Comparison of ENCODE assay signal across 10 mouse cellular contexts in the genomic region with DNA sequence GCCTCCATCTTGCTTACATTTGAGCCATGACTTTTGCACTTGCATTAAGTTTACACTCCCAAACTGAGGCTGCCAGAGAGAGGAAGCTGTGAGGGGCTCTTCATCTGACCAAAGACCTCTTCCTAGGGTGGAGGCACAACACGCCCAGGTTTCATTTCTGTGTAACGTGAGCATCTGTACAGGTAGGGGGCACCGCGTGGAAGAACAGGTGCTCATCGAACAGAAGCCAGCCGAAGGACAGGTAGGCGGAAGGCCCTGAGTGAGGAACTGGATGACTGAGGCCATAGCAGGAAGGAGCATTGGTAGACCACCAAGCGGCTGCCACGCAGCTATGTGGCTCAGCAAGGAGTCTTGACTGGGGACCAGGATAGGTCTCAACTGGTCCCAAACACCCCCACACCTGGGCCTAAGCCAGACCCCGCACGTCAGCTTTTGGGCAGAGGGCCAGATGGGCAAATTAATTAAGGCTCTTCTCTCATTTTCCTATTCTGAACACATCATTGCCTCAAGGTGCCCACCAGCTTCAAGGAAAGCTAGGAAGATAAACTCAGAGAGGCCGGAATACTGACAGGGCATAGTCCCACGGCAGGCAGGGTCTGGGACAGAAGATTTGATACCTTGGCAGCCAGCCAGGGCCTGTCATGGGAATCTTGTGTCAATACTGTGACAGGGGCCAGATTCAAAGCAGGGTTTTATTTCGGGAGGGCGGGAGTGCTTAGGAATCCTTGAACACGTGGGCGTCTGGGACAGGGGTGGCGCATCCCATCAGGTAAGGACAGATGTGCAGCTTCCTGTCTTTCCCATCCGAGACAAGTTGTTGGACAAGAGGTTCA. TPM values are rescaled to one million over a fixed set of nuclear protein-coding genes. Genes with fewer than 3 reads are reported as not detected.
DNase-seq lines count a peak whose midpoint lies in the region; ATAC-seq lines count a peak whose summit lies in the region.
"Had no signal": no experiment of that assay in that cellular context is flagged by ENCODE, and none has a peak within 500 bp of the region (broad histone marks: within the 10 kb centered on the region; RNA-seq: fewer than 3 reads in every experiment).

No protein-coding gene starts in this region.

- no peak for DNase-seq in embryonic facial prominence, embryonic 10.5 days (ENCODE audit: low spot score)
- no peak for DNase-seq in neural tube, embryonic 10.5 days (ENCODE audit: extremely low spot score, low spot score)
- DNase-seq in naive thymus-derived CD4-positive, alpha-beta T cell, adult 2 months (ENCODE audit: low read depth), result peak; percentile 4
- DNase-seq in retina, embryonic 14.5 days (ENCODE audit: low spot score), result no peak

- WGBS in embryonic facial prominence, embryonic 12.5 days, result 64% methylated on average over 19 of the region's 19 CpGs
- WGBS in embryonic facial prominence, embryonic 10.5 days, result 73% methylated on average over 19 of the region's 19 CpGs
- 70% methylated on average over 19 of the region's 19 CpGs for WGBS in neural tube, embryonic 12.5 days
- 59% methylated on average over 19 of the region's 19 CpGs for WGBS in hindbrain, embryonic 12.5 days
- 65% methylated on average over 19 of the region's 19 CpGs for WGBS in intestine, embryonic 15.5 days

- no peak overlapping the region for H3K9ac ChIP-seq in embryonic facial prominence, embryonic 12.5 days
- H3K9ac ChIP-seq in neural tube, embryonic 12.5 days, result no peak overlapping the region
- H3K9ac ChIP-seq in hindbrain, embryonic 12.5 days, result no peak overlapping the region
- no peak overlapping the region for H3K9ac ChIP-seq in intestine, embryonic 15.5 days
- H3K9ac ChIP-seq: liver, embryonic 14.5 days had no signal

- no peaks in the 10 kb centered on the region for H3K9me3 ChIP-seq in embryonic facial prominence, embryonic 12.5 days
- H3K9me3 ChIP-seq in embryonic facial prominence, embryonic 10.5 days, result no peaks in the 10 kb centered on the region
- no peaks in the 10 kb centered on the region for H3K9me3 ChIP-seq in neural tube, embryonic 12.5 days
- H3K9me3 ChIP-seq in hindbrain, embryonic 12.5 days (replicated peaks), result no peaks in the 10 kb centered on the region
- no peaks in the 10 kb centered on the region for H3K9me3 ChIP-seq in intestine, embryonic 15.5 days

- H3K4me2 ChIP-seq in embryonic facial prominence, embryonic 12.5 days (replicated peaks), result no peak overlapping the region
- H3K4me2 ChIP-seq in neural tube, embryonic 12.5 days (replicated peaks), result peak overlapping the region; percentile 47; the same call in 1 of the 2 replicates
- peak overlapping the region; percentile 24 for H3K4me2 ChIP-seq in hindbrain, embryonic 12.5 days (replicated peaks)
- H3K4me2 ChIP-seq in intestine, embryonic 15.5 days (replicated peaks), result no peak overlapping the region

- H3K27ac ChIP-seq in embryonic facial prominence, embryonic 12.5 days, result no peak overlapping the region
- H3K27ac ChIP-seq in embryonic facial prominence, embryonic 10.5 days (replicated peaks), result no peak overlapping the region
- no peak overlapping the region for H3K27ac ChIP-seq in neural tube, embryonic 12.5 days
- H3K27ac ChIP-seq in hindbrain, embryonic 12.5 days, result peak overlapping the region; percentile 24; the same call in 1 of the 2 replicates
- no peak overlapping the region for H3K27ac ChIP-seq in intestine, embryonic 15.5 days
- H3K27ac ChIP-seq: liver, embryonic 14.5 days had no signal

- peaks cover 39% of the 10 kb centered on the region for H3K4me1 ChIP-seq in embryonic facial prominence, embryonic 12.5 days
- H3K4me1 ChIP-seq in embryonic facial prominence, embryonic 10.5 days, result peaks cover 57% of the 10 kb centered on the region
- H3K4me1 ChIP-seq in neural tube, embryonic 12.5 days, result peaks cover 24% of the 10 kb centered on the region
- H3K4me1 ChIP-seq in hindbrain, embryonic 12.5 days, result peaks cover 34% of the 10 kb centered on the region
- peaks cover 15% of the 10 kb centered on the region for H3K4me1 ChIP-seq in intestine, embryonic 15.5 days (replicated peaks)

- H3K36me3 ChIP-seq in embryonic facial prominence, embryonic 12.5 days, result peaks cover 4% of the 10 kb centered on the region; the same call in 1 of the 2 replicates
- H3K36me3 ChIP-seq in embryonic facial prominence, embryonic 10.5 days (replicated peaks), result peaks cover 8% of the 10 kb centered on the region
- H3K36me3 ChIP-seq in neural tube, embryonic 12.5 days, result 0 out of 2 replicates have a peak, but pooled peaks cover 2% of the 10 kb centered on the region
- H3K36me3 ChIP-seq in hindbrain, embryonic 12.5 days, result no peaks in the 10 kb centered on the region
- no peaks in the 10 kb centered on the region for H3K36me3 ChIP-seq in intestine, embryonic 15.5 days

- no peaks in the 10 kb centered on the region for H3K27me3 ChIP-seq in embryonic facial prominence, embryonic 12.5 days
- H3K27me3 ChIP-seq in embryonic facial prominence, embryonic 10.5 days (replicated peaks; ENCODE audit: low read depth, poor library complexity, severe bottlenecking), result peaks cover 48% of the 10 kb centered on the region
- 0 out of 2 replicates have a peak, but pooled peaks cover 8% of the 10 kb centered on the region for H3K27me3 ChIP-seq in neural tube, embryonic 12.5 days (replicated peaks)
- H3K27me3 ChIP-seq in hindbrain, embryonic 12.5 days, result peaks cover 16% of the 10 kb centered on the region; the same call in 1 of the 2 replicates
- H3K27me3 ChIP-seq in intestine, embryonic 15.5 days (replicated peaks), result 0 out of 2 replicates have a peak, but pooled peaks cover 4% of the 10 kb centered on the region

- ATAC-seq in embryonic facial prominence, embryonic 12.5 days (ENCODE audit: insufficient number of reproducible peaks, insufficient read depth, low FRiP score, low TSS enrichment), result 0 out of 2 replicates have a peak, but pooled peaks have one; percentile 23
- ATAC-seq in neural tube, embryonic 12.5 days (ENCODE audit: low FRiP score, low read depth), result no peak; the same call in 1 of the 2 replicates
- ATAC-seq in hindbrain, embryonic 12.5 days (ENCODE audit: low FRiP score), result 0 out of 2 replicates have a peak, but pooled peaks have one; percentile 21
- no peak for ATAC-seq in intestine, embryonic 15.5 days

- no peak overlapping the region for H3K4me3 ChIP-seq in embryonic facial prominence, embryonic 12.5 days
- no peak overlapping the region for H3K4me3 ChIP-seq in embryonic facial prominence, embryonic 10.5 days
- no peak overlapping the region for H3K4me3 ChIP-seq in neural tube, embryonic 12.5 days
- no peak overlapping the region for H3K4me3 ChIP-seq in hindbrain, embryonic 12.5 days
- no peak overlapping the region for H3K4me3 ChIP-seq in intestine, embryonic 15.5 days (replicated peaks)

RNA-seq across cellular contexts. Expression of gene Il11ra1, which starts 6.3 kb away (rescaled TPM):
- polyA plus RNA-seq in embryonic facial prominence, embryonic 12.5 days (2016; fragmentation: Nextera tagmentation; extraction: Ambion mirVana), result 337 and 358 TPM in 2 replicates
- polyA plus RNA-seq in embryonic facial prominence, embryonic 10.5 days (2016; fragmentation: Nextera tagmentation; extraction: Ambion mirVana), result 146 and 188 TPM in 2 replicates
- 73.3 and 79.5 TPM in 2 replicates for polyA plus RNA-seq in neural tube, embryonic 12.5 days (2016; fragmentation: Nextera tagmentation; extraction: Ambion mirVana)
- 125 and 141 TPM in 2 replicates for polyA plus RNA-seq in hindbrain, embryonic 12.5 days (2016; fragmentation: Nextera tagmentation; extraction: Ambion mirVana)
- 127 and 129 TPM in 2 replicates for polyA plus RNA-seq in intestine, embryonic 15.5 days (2015; fragmentation: Nextera tagmentation; extraction: Ambion mirVana)

RNA-seq across cellular contexts. Expression of gene Rpp25l, which starts 7.2 kb away (rescaled TPM):
- 84.9 and 87.8 TPM in 2 replicates for polyA plus RNA-seq in embryonic facial prominence, embryonic 12.5 days (2016; fragmentation: Nextera tagmentation; extraction: Ambion mirVana)
- polyA plus RNA-seq in embryonic facial prominence, embryonic 10.5 days (2016; fragmentation: Nextera tagmentation; extraction: Ambion mirVana), result 91.2 and 91.9 TPM in 2 replicates
- 65.9 and 66.9 TPM in 2 replicates for polyA plus RNA-seq in neural tube, embryonic 12.5 days (2016; fragmentation: Nextera tagmentation; extraction: Ambion mirVana)
- 55.6 and 66.5 TPM in 2 replicates for polyA plus RNA-seq in hindbrain, embryonic 12.5 days (2016; fragmentation: Nextera tagmentation; extraction: Ambion mirVana)
- polyA plus RNA-seq in intestine, embryonic 15.5 days (2015; fragmentation: Nextera tagmentation; extraction: Ambion mirVana), result 58.8 and 65.0 TPM in 2 replicates

RNA-seq across cellular contexts. Expression of gene Cntfr, which starts 9.2 kb away (rescaled TPM):
- polyA plus RNA-seq in embryonic facial prominence, embryonic 12.5 days (2016; fragmentation: Nextera tagmentation; extraction: Ambion mirVana), result 13.6 and 14.9 TPM in 2 replicates
- 8.6 and 11.1 TPM in 2 replicates for polyA plus RNA-seq in embryonic facial prominence, embryonic 10.5 days (2016; fragmentation: Nextera tagmentation; extraction: Ambion mirVana)
- 32.8 and 36.4 TPM in 2 replicates for polyA plus RNA-seq in neural tube, embryonic 12.5 days (2016; fragmentation: Nextera tagmentation; extraction: Ambion mirVana)
- polyA plus RNA-seq in hindbrain, embryonic 12.5 days (2016; fragmentation: Nextera tagmentation; extraction: Ambion mirVana), result 28.8 and 35.9 TPM in 2 replicates
- 5.1 and 6.4 TPM in 2 replicates for polyA plus RNA-seq in intestine, embryonic 15.5 days (2015; fragmentation: Nextera tagmentation; extraction: Ambion mirVana)

RNA-seq across cellular contexts. Expression of gene Dctn3, which starts 16.8 kb away (rescaled TPM):
- polyA plus RNA-seq in embryonic facial prominence, embryonic 12.5 days (2016; fragmentation: Nextera tagmentation; extraction: Ambion mirVana), result 117 and 122 TPM in 2 replicates
- 133 and 140 TPM in 2 replicates for polyA plus RNA-seq in embryonic facial prominence, embryonic 10.5 days (2016; fragmentation: Nextera tagmentation; extraction: Ambion mirVana)
- polyA plus RNA-seq in neural tube, embryonic 12.5 days (2016; fragmentation: Nextera tagmentation; extraction: Ambion mirVana), result 225 and 233 TPM in 2 replicates
- polyA plus RNA-seq in hindbrain, embryonic 12.5 days (2016; fragmentation: Nextera tagmentation; extraction: Ambion mirVana), result 191 and 199 TPM in 2 replicates
- 122 and 131 TPM in 2 replicates for polyA plus RNA-seq in intestine, embryonic 15.5 days (2015; fragmentation: Nextera tagmentation; extraction: Ambion mirVana)

RNA-seq across cellular contexts. Expression of gene Arid3c, which starts 24.8 kb away (rescaled TPM):
- polyA plus RNA-seq in embryonic facial prominence, embryonic 12.5 days (2016; fragmentation: Nextera tagmentation; extraction: Ambion mirVana), result 0.18 TPM in 1 of 2 replicates, not detected in the other
- polyA plus RNA-seq in embryonic facial prominence, embryonic 10.5 days (2016; fragmentation: Nextera tagmentation; extraction: Ambion mirVana), result 0.50 and 0.86 TPM in 2 replicates
- polyA plus RNA-seq in neural tube, embryonic 12.5 days (2016; fragmentation: Nextera tagmentation; extraction: Ambion mirVana), result 1.4 and 1.5 TPM in 2 replicates
- polyA plus RNA-seq in hindbrain, embryonic 12.5 days (2016; fragmentation: Nextera tagmentation; extraction: Ambion mirVana), result 1.1 TPM in 2 replicates
- not detected in 2 replicates for polyA plus RNA-seq in intestine, embryonic 15.5 days (2015; fragmentation: Nextera tagmentation; extraction: Ambion mirVana)
- polyA plus RNA-seq: kidney, embryonic 16.5 days; liver, embryonic 14.5 days had no signal

Comparison
In these comparisons a context has a peak if more than half of its experiments do, and no peak if none do; other contexts are left out.
1. ATAC-seq: peak in embryonic facial prominence, embryonic 12.5 days (single experiment) and hindbrain, embryonic 12.5 days (single experiment); none in neural tube, embryonic 12.5 days (single experiment) and intestine, embryonic 15.5 days (single experiment).
2. H3K4me2 ChIP-seq: peak in neural tube, embryonic 12.5 days (single experiment) and hindbrain, embryonic 12.5 days (single experiment); none in embryonic facial prominence, embryonic 12.5 days (single experiment) and intestine, embryonic 15.5 days (single experiment).